Mouse (Mus musculus): ENCODE data around the gene Crtc2. TPM values are rescaled to one million over a fixed set of nuclear protein-coding genes. Genes with fewer than 3 reads are reported as not detected.

The Crtc2 gene
- total and polyA plus RNA-seq, 3 experiments = 7.1 to 66.9 TPM; not detected in 1

GRCm38 (mm10) chr3:90258521-90258920 is 4.6 kb downstream of the Crtc2 start:
- TF ChIP-seq GABPA (IDR thresholded peaks at IDR 0.05; ENCODE audit: low read depth, low read length) (no peak), TBP (IDR thresholded peaks at IDR 0.05; ENCODE audit: low read depth, low read length) (no peak), ZKSCAN1 (IDR thresholded peaks at IDR 0.05; ENCODE audit: low read depth, low read length) (no peak), POLR2A (IDR thresholded peaks at IDR 0.05; ENCODE audit: control insufficient read depth in 1 of 2, insufficient read depth in 1 of 2, low read depth in 1 of 2, low read length in 2 of 2, poor library complexity in 1 of 2) (no peak), MAX (IDR thresholded peaks at IDR 0.05; ENCODE audit: low read length) (no peak), ELF1 (IDR thresholded peaks at IDR 0.05; ENCODE audit: low read depth, low read length) (no peak), MYB (IDR thresholded peaks at IDR 0.05; ENCODE audit: low read depth, low read length) (no peak), RAD21 (IDR thresholded peaks at IDR 0.05; ENCODE audit: low read depth, low read length) (no peak), CTCF (IDR thresholded peaks at IDR 0.05 in 2 of 3, conservative IDR thresholded peaks at IDR 0.05 in 1 of 3; ENCODE audit: control insufficient read depth in 1 of 3, insufficient read depth in 1 of 3, low read depth in 2 of 3, low read length in 3 of 3, poor library complexity in 1 of 3, severe bottlenecking in 1 of 3) (no peak), HCFC1 (IDR thresholded peaks at IDR 0.05; ENCODE audit: low read depth, low read length) (no peak), NRF1 (IDR thresholded peaks at IDR 0.05; ENCODE audit: insufficient read depth, low read depth, low read length, poor library complexity, severe bottlenecking) (no peak), MYC (IDR thresholded peaks at IDR 0.05; ENCODE audit: low read depth, low read length) (no peak)
- Histone ChIP-seq H3K27ac (ENCODE audit: control insufficient read depth, low read depth, low read length) (no peak overlapping the region), H3K9ac (ENCODE audit: control insufficient read depth, low read depth, low read length, poor library complexity, severe bottlenecking) (no peak overlapping the region), H3K4me3 (ENCODE audit: control insufficient read depth in 1 of 2, insufficient read depth in 1 of 2, low read depth in 2 of 2, low read length in 2 of 2) (no peak overlapping the region), H3K4me1 (ENCODE audit: control insufficient read depth in 1 of 2, insufficient read depth in 2 of 2, low read length in 2 of 2) (peaks cover 3 to 5% of the 10 kb centered on the region in 2 experiments; a peak in 3 of 4 replicates), H3K9me3 (replicated peaks; ENCODE audit: insufficient read depth, low read length) (no peaks in the 10 kb centered on the region), H3K79me2 (ENCODE audit: control insufficient read depth, insufficient read depth, low read length, poor library complexity) (peaks cover 22% of the 10 kb centered on the region), H3K36me3 (ENCODE audit: control insufficient read depth in 1 of 2, insufficient read depth in 2 of 2, low read length in 2 of 2) (peaks cover 5 to 11% of the 10 kb centered on the region in 2 experiments), H3K27me3 (ENCODE audit: control insufficient read depth in 1 of 2, insufficient read depth in 2 of 2, low read length in 2 of 2) (no peaks in the 10 kb centered on the region)
- DNase-seq (ENCODE audit: low read depth, low spot score) = no peak

GRCm38 (mm10) chr3:90263121-90263771 is 9.3 kb downstream of the Crtc2 start:
- peaks cover 11 to 20% of the 10 kb centered on the region in 2 experiments for H3K36me3 ChIP-seq (ENCODE audit: control insufficient read depth in 1 of 2, insufficient read depth in 2 of 2, low read length in 2 of 2)
- H3K27me3 ChIP-seq (ENCODE audit: control insufficient read depth in 1 of 2, insufficient read depth in 2 of 2, low read length in 2 of 2) = no peaks in the 10 kb centered on the region
- no peak for DNase-seq (ENCODE audit: low read depth, low spot score)
- TF ChIP-seq TBP (IDR thresholded peaks at IDR 0.05; ENCODE audit: low read depth, low read length) = no peak
- no peak for TF ChIP-seq ELF1 (IDR thresholded peaks at IDR 0.05; ENCODE audit: low read depth, low read length)
- no peak for TF ChIP-seq BHLHE40 (IDR thresholded peaks at IDR 0.05; ENCODE audit: borderline replicate concordance, low read depth, low read length)
- no peak for TF ChIP-seq ETS1 (IDR thresholded peaks at IDR 0.05; ENCODE audit: low read depth, low read length)
- TF ChIP-seq MYC (IDR thresholded peaks at IDR 0.05; ENCODE audit: low read depth, low read length) = no peak
- TF ChIP-seq EP300 (IDR thresholded peaks at IDR 0.05; ENCODE audit: low read depth in 1 of 2, low read length in 2 of 2) = no peak; a peak in 1 of 4 replicates
- TF ChIP-seq RCOR1 (IDR thresholded peaks at IDR 0.05; ENCODE audit: low read depth, low read length) = no peak
- no peak for TF ChIP-seq CHD1 (IDR thresholded peaks at IDR 0.05; ENCODE audit: low read depth, low read length)
- no peak for TF ChIP-seq POLR2AphosphoS5 (IDR thresholded peaks at IDR 0.05; ENCODE audit: borderline replicate concordance, low read depth, low read length)
- TF ChIP-seq POLR2A (IDR thresholded peaks at IDR 0.05; ENCODE audit: control insufficient read depth in 1 of 2, insufficient read depth in 1 of 2, low read depth in 1 of 2, low read length in 2 of 2, poor library complexity in 1 of 2) = no peak
- no peak for TF ChIP-seq ZC3H11A (IDR thresholded peaks at IDR 0.05; ENCODE audit: low read depth, low read length)
- no peak for TF ChIP-seq MEF2A (IDR thresholded peaks at IDR 0.05; ENCODE audit: extremely low read depth, insufficient replicate concordance, low read depth, low read length, poor library complexity, severe bottlenecking)
- no peak for TF ChIP-seq MYB (IDR thresholded peaks at IDR 0.05; ENCODE audit: low read depth, low read length)
- TF ChIP-seq SMC3 (IDR thresholded peaks at IDR 0.05; ENCODE audit: low read depth, low read length) = no peak
- no peak for TF ChIP-seq E2F4 (IDR thresholded peaks at IDR 0.05; ENCODE audit: borderline replicate concordance, low read depth, low read length)
- TF ChIP-seq NELFE (IDR thresholded peaks at IDR 0.05; ENCODE audit: low read depth, low read length) = no peak
- TF ChIP-seq MAFK (IDR thresholded peaks at IDR 0.05; ENCODE audit: borderline replicate concordance, low read depth, low read length) = no peak
- TF ChIP-seq POLR2AphosphoS2 (IDR thresholded peaks at IDR 0.05; ENCODE audit: low read length) = no peak
- TF ChIP-seq SIN3A (IDR thresholded peaks at IDR 0.05; ENCODE audit: low read length) = no peak
- TF ChIP-seq HCFC1 (IDR thresholded peaks at IDR 0.05; ENCODE audit: low read depth, low read length) = no peak
- no peak overlapping the region for H3K9ac ChIP-seq (ENCODE audit: control insufficient read depth, low read depth, low read length, poor library complexity, severe bottlenecking)
- peaks cover 22% of the 10 kb centered on the region for H3K79me2 ChIP-seq (ENCODE audit: control insufficient read depth, insufficient read depth, low read length, poor library complexity)
- peaks cover 4 to 21% of the 10 kb centered on the region in 2 experiments for H3K4me1 ChIP-seq (ENCODE audit: control insufficient read depth in 1 of 2, insufficient read depth in 2 of 2, low read length in 2 of 2)
- no peak overlapping the region for H3K27ac ChIP-seq (ENCODE audit: control insufficient read depth, low read depth, low read length)
- no peak overlapping the region for H3K4me3 ChIP-seq (ENCODE audit: control insufficient read depth in 1 of 2, insufficient read depth in 1 of 2, low read depth in 2 of 2, low read length in 2 of 2)
- H3K9me3 ChIP-seq (replicated peaks; ENCODE audit: insufficient read depth, low read length) = no peaks in the 10 kb centered on the region
